Mouse (Mus musculus): ENCODE results near the gene Tex28. TPM values are rescaled to one million over a fixed set of nuclear protein-coding genes. Genes with fewer than 3 reads are reported as not detected.
"Not testable (repeated sequence)": the region's sequence is repeated elsewhere in the genome, so short reads cannot be mapped to it uniquely, and the experiment has no call there.

Gene Tex28
- polyA plus RNA-seq (2015; fragmentation: Nextera tagmentation; extraction: Ambion mirVana): not detected in 2 replicates

DNA sequence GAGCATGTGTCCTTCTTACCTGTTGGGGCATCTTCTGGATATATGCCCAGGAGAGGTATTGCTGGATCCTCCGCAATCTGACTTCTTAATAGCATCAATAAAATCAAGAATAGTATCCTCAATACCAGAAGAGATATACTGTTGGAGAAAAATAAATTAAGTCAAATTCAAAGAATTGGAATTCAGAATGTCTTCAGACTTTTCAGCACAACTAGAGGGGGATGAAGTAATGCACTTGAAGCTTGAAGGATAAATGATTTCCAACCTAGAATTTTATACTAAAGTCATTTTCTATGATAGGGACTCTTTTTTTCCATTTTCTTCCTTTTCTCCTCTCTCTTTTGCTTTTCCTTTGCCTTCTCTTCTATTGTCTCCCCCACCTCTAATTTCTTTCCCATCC, at the start of gene Tex28:
Tex28 (minus strand) TSS at position 101 of the 400 bp plus-strand sequence.
- Histone ChIP-seq H3K36me3 (no peaks in the 10 kb centered on the region), H3K27me3 (no peaks in the 10 kb centered on the region), H3K4me2 (replicated peaks) (no peak within 1 kb of the TSS), H3K27ac (no peak within 1 kb of the TSS), H3K9me3 (no peaks in the 10 kb centered on the region), H3K4me1 (no peaks in the 10 kb centered on the region), H3K9ac (no peak within 1 kb of the TSS), H3K4me3 (no peak within 1 kb of the TSS)
- 88% methylated on average over 1 of the region's 1 CpGs for WGBS
- no peak for ATAC-seq (ENCODE audit: low FRiP score, low read depth)

DNA sequence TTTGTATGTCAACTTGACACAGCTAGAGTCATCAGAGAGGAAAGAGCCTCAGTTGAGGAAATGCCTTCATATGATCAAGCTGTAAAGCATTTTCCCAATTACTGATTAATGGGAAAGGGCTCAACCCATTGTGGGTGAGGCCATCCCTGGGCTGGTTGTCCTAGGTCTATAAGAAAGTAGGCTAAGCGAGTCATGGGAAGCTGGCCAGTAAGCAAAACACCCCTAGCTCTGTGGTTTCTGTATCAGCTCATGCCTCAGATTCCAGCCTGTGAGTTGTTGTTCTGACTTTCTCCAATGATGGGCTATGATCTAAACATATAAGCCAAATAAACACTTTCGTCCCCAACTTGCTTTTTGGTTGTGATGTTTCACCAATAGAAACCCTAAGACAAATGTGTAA, 35.9 kb upstream of the Tex28 start:
- Histone ChIP-seq H3K9me3 (no peaks in the 10 kb centered on the region), H3K27me3 (no peaks in the 10 kb centered on the region)
- WGBS: 89% methylated on average over 2 of the region's 2 CpGs

DNA sequence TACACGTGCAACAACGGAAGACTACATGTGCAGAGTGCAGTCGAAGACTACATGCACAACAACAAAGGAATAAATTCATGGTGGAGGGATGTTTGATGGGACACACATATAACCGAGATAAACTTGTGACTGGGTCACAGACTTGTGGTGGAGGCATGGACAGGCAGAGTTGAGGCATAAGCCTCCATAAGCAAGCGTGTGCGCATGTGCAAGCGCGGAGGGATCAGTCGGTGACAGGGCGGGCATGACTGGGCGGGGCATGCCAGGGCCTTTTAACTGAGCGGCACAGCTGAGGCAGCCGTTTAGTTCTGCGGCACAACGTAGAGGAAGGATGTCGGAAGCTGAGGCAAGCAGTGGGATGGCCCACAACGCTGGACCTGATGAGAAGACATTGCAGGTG, 9.3 kb upstream of the Tex28 start, which contains the start of gene Tktl1:
Tktl1 (plus strand) TSS at position 301 of the 400 bp plus-strand sequence.
- H3K27ac ChIP-seq: no peak within 1 kb of the TSS
- H3K27me3 ChIP-seq: no peaks in the 10 kb centered on the region
- 89% methylated on average over 17 of the region's 17 CpGs for WGBS
- H3K4me2 ChIP-seq (replicated peaks): no peak within 1 kb of the TSS
- H3K4me3 ChIP-seq: no peak within 1 kb of the TSS
- no peak for ATAC-seq (ENCODE audit: low FRiP score, low read depth)
- H3K36me3 ChIP-seq: no peaks in the 10 kb centered on the region
- H3K4me1 ChIP-seq: no peaks in the 10 kb centered on the region
- H3K9me3 ChIP-seq: no peaks in the 10 kb centered on the region
- H3K9ac ChIP-seq: no peak within 1 kb of the TSS

More for the DNA sequence above, 35.9 kb upstream of the Tex28 start:
- Histone ChIP-seq H3K4me2 (replicated peaks) (no peak overlapping the region), H3K9ac (no peak overlapping the region), H3K4me3 (no peak overlapping the region), H3K36me3 (no peaks in the 10 kb centered on the region), H3K27ac (no peak overlapping the region), H3K4me1 (no peaks in the 10 kb centered on the region)
- ATAC-seq (ENCODE audit: low FRiP score, low read depth): no peak

DNA sequence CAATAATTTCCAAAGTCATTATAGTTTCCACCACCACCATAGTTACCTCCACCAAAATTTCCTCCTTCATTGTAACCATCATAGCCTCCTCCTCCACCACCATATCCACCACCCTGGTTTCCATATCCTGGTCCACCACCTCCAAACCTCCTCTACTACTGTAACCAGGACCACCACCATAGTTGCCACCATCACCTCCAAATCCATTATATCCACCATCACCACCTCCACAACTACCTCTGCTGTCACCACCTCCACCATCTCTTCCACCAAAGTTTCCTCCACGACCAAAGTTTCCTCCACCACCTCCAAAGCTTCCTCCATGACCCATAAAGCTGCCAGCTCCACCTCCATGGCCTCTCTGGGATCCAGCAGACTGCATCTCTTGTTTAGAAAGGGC, 32.4 kb downstream of the Tex28 start, which contains the start of gene Mecp2:
Mecp2 (minus strand) TSS at position 101 of the 400 bp plus-strand sequence.
- ATAC-seq (ENCODE audit: low FRiP score, low read depth); H3K9ac ChIP-seq; H3K9me3 ChIP-seq; H3K27ac ChIP-seq; H3K4me1 ChIP-seq; H3K4me2 ChIP-seq (replicated peaks); H3K4me3 ChIP-seq; H3K36me3 ChIP-seq: not testable (repeated sequence)
- peaks cover 21% of the 10 kb centered on the region; the same call in 1 of the 2 replicates for H3K27me3 ChIP-seq
- WGBS: 35% methylated on average over 1 of the region's 1 CpGs

DNA sequence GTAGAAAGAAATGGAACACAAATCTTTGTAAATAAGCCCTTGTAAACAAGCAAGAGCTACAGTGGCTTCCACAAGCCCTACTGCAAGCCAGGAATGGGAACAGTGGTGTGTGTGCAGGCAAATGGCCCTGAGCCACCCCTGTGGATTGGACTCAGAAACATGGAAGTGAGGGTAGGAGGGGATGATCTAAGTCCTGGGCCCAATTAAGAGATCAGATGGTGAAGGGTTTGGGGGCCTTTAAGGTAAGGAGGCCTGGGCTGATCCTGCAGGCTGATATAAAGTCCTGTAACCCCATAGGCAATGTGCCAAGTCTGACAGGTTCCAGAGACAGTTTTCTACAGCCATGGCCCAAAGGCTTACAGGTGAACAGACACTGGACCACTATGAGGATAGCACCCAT, 40.5 kb downstream of the Tex28 start, which contains the start of gene Opn1mw:
Opn1mw (plus strand) TSS at position 301 of the 400 bp plus-strand sequence.
- Histone ChIP-seq H3K4me2 (replicated peaks) (no peak within 1 kb of the TSS), H3K9ac (no peak within 1 kb of the TSS), H3K36me3 (no peaks in the 10 kb centered on the region), H3K27ac (no peak within 1 kb of the TSS), H3K4me3 (no peak within 1 kb of the TSS), H3K27me3 (peaks cover 22% of the 10 kb centered on the region; the same call in 1 of the 2 replicates), H3K4me1 (no peaks in the 10 kb centered on the region), H3K9me3 (no peaks in the 10 kb centered on the region)
- no peak for ATAC-seq (ENCODE audit: low FRiP score, low read depth)

DNA sequence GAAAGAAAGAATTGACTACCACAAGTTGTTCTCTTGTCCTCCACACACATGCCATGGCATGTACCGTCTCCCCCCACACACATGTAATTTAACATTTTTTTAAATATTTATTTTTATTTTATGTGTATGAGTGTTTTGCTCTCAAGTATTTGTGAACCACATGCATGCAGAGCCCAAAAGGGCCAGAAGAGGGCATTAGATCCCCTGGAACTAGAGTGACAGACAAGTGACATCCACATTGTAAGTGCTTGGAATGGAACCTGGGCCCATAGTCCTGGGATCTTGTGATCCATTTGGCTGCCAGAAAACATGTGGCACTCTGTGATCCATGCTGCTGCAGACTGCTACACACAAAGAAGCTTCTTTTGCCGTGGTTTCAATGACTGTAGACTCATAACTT, 42.7 kb downstream of the Tex28 start:
- Histone ChIP-seq H3K27me3 (peaks cover 22% of the 10 kb centered on the region; the same call in 1 of the 2 replicates), H3K9ac (no peak overlapping the region), H3K27ac (no peak overlapping the region), H3K4me1 (no peaks in the 10 kb centered on the region), H3K4me2 (replicated peaks) (no peak overlapping the region), H3K36me3 (no peaks in the 10 kb centered on the region), H3K9me3 (no peaks in the 10 kb centered on the region), H3K4me3 (no peak overlapping the region)
- ATAC-seq (ENCODE audit: low FRiP score, low read depth): no peak
- WGBS: 56% methylated on average over 2 of the region's 2 CpGs

DNA sequence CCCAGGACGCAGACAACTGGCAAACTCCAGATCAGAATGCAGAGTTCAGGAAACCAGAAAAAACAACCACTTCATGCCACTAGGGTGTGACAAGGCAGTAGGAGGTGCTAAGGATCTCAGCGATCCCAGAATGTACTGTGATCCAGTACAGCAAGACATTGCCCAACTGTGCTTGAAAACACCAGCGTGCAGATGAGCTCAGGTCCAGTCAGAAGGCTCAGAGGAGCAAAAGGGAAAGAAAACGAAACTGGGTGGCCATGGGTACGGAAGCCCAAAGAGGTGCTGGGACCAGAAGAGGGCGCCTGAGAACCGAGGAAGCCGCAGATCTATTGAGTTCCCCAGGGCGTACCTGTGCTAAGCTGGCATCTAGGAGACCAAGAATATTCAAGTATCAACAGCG, 52.1 kb downstream of the Tex28 start:
- no peak for ATAC-seq (ENCODE audit: low FRiP score, low read depth)
- Histone ChIP-seq H3K36me3 (no peaks in the 10 kb centered on the region), H3K9ac (peak overlapping the region; percentile 48; the same call in 1 of the 2 replicates), H3K4me1 (no peaks in the 10 kb centered on the region), H3K4me3 (peak overlapping the region; percentile 25), H3K9me3 (no peaks in the 10 kb centered on the region), H3K27ac (no peak overlapping the region), H3K4me2 (replicated peaks) (peak overlapping the region; percentile 53), H3K27me3 (no peaks in the 10 kb centered on the region; the same call in 1 of the 2 replicates)
- WGBS: 18% methylated on average over 10 of the region's 10 CpGs

DNA sequence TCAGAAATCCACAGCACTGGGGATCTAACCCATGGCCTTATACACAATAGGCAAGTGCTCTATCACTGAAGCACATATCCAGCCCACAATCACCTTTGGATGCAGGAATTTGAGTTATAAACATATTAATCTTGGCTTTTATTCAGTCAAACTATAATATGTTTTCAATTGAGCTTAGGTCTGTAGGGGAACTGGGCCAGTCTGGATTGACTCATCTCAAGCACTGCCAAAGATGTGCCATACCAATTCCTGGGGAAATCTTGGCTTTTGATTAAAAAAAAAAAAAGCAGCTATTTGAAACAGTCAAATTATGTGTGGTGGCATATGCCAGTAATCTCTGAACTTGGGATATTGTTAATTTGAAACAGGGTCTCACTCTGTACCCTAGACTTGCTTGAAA, 53.6 kb downstream of the Tex28 start:
- Histone ChIP-seq H3K36me3 (no peaks in the 10 kb centered on the region), H3K27me3 (peaks cover 4% of the 10 kb centered on the region; the same call in 1 of the 2 replicates), H3K4me2 (replicated peaks) (no peak overlapping the region), H3K9me3 (no peaks in the 10 kb centered on the region), H3K9ac (no peak overlapping the region), H3K27ac (no peak overlapping the region), H3K4me1 (no peaks in the 10 kb centered on the region), H3K4me3 (no peak overlapping the region)
- ATAC-seq (ENCODE audit: low FRiP score, low read depth): no peak

DNA sequence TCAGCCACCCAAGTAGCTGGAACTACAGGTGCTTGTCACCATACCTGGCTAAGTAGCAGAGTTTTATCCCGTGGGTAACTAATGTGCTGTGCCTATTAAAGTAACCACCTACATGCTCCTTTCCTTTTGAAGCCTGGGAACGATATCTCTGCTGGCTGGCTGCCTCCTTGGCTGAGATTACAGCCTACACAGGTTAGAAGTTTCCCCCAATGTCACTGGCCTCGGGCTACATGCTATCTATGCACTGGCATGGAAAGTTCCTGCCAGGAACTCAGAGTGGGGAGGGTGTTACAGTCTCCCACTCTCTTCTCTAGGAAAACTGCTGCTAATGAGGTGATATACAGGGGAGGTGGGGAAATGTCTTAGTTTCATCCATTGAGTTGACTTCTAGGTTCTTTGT, 58.9 kb downstream of the Tex28 start:
- Histone ChIP-seq H3K4me3 (no peak overlapping the region), H3K36me3 (no peaks in the 10 kb centered on the region), H3K4me2 (replicated peaks) (no peak overlapping the region), H3K27me3 (peaks cover 8% of the 10 kb centered on the region; the same call in 1 of the 2 replicates), H3K9ac (no peak overlapping the region), H3K4me1 (no peaks in the 10 kb centered on the region), H3K9me3 (no peaks in the 10 kb centered on the region), H3K27ac (no peak overlapping the region)
- 50% methylated on average over 3 of the region's 3 CpGs for WGBS
- no peak for ATAC-seq (ENCODE audit: low FRiP score, low read depth)

DNA sequence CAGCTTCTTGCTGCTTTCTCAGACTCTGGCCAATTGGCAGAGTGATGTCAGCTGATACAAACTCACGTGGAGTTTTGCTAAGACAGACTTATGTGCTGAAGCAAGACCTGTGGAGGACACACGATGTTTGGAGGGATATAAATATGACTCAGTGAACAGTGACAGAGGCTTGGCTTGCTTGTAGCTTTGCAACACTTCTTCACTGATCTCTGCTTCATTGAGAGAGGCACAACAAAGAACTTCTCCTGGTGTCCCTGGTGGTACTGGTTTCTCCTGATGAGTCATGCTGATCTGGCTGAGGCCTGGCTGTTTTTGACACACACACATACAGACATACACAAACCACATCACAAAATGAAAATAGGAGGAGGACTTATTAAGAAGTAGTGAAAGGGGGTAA, 61.7 kb downstream of the Tex28 start:
- no peak overlapping the region for H3K9ac ChIP-seq
- H3K4me3 ChIP-seq: no peak overlapping the region
- no peak overlapping the region for H3K4me2 ChIP-seq (replicated peaks)
- peaks cover 15% of the 10 kb centered on the region; the same call in 1 of the 2 replicates for H3K27me3 ChIP-seq
- H3K4me1 ChIP-seq: no peaks in the 10 kb centered on the region
- no peak for ATAC-seq (ENCODE audit: low FRiP score, low read depth)
- 48% methylated on average over 2 of the region's 2 CpGs for whole genome bisulfite sequencing
- H3K36me3 ChIP-seq: no peaks in the 10 kb centered on the region
- no peak overlapping the region for H3K27ac ChIP-seq
- H3K9me3 ChIP-seq: no peaks in the 10 kb centered on the region

DNA sequence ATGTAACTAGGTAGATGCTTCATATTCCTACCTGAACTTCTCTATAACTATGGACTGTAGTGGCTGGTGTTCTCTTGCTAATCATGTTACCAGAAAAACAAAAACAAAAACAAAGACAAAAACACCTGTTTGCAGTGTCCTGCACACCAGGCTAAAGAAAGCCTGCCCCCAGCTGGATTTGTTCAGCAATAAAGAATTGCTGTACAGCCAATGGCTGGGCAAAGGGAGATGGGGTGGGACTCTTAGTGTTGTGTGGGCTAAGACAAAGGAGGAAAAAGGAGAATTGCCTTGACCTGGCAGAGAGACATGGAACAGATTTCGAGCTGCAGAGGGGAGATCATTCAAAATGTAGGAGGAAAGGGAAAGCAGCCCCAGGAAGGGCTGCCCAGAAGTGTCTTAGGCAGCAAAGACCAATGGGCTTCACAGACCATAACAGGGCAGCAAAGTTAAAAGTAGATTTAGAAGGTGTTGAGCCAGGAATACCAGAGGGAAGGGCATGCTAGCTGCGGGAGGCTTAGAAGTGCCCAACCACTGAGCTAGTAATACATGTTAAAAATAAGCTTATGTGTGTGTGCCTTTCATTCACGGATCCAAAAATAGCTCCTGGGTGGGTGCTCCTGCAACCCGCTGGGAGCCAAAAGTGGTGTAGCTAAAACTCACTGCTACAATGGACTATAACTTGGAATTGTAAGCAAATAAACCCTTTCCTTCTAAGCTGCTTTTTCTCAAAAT, 64.0 kb downstream of the Tex28 start:
- H3K4me2 ChIP-seq (replicated peaks): no peak overlapping the region
- 56% methylated on average over 4 of the region's 4 CpGs for WGBS
- no peak for ATAC-seq (ENCODE audit: low FRiP score, low read depth)
- H3K9me3 ChIP-seq: no peaks in the 10 kb centered on the region
- H3K27ac ChIP-seq: no peak overlapping the region
- no peaks in the 10 kb centered on the region for H3K4me1 ChIP-seq
- H3K9ac ChIP-seq: no peak overlapping the region
- no peaks in the 10 kb centered on the region for H3K36me3 ChIP-seq
- peaks cover 11% of the 10 kb centered on the region; the same call in 1 of the 2 replicates for H3K27me3 ChIP-seq
- H3K4me3 ChIP-seq: no peak overlapping the region
